Mouse (Mus musculus) gastrocnemius, adult 18-20 months (tissue): ENCODE measurements around the gene Mrgprf. TPM values are rescaled to one million over a fixed set of nuclear protein-coding genes. Genes with fewer than 3 reads are reported as not detected.

Experiments
- DNase-seq: peaks from one replicate; pipeline ENCODE4 v3.0.0; 2021; ENCODE audit warnings: low spot score
- total RNA-seq, 2 experiments: library from RNA; stranded (reverse); gene quantifications; 2 replicates each; pipeline ENCODE4 v1.2.3; 2021

Gene Mrgprf
- total RNA-seq, 2 experiments from 2014 or later, result 1.3 to 2.1 TPM

DNA sequence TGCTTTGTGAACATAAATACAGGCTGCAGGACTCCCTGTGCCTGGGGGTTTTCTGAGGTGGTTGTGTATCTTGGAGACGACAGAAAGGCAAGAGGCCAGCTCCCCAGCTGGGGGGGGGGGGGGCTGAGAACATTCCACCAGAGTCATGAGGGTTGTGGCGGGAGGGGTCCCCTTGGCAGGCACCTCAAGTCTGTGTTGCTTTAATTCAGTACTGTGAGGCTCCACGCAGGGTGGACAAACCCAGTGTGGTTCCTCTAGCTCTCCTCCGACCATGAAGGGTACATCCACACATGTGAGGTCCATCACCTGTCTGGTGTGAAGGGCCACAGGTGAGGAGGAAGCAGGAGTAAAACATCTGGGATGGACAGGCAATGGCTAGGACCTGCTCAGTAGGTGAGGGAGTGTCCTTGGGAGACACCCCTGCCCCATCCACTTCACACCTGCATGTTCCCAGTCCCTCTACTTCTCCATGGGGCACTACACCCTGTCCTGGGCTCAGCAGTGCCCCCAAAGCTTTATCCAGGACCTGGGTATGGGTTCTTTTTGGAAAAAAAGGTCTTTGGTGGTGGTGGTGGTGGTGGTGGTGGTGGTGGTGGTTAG lies 33.9 kb downstream of the Mrgprf start:
- DNase-seq, result no peak

DNA sequence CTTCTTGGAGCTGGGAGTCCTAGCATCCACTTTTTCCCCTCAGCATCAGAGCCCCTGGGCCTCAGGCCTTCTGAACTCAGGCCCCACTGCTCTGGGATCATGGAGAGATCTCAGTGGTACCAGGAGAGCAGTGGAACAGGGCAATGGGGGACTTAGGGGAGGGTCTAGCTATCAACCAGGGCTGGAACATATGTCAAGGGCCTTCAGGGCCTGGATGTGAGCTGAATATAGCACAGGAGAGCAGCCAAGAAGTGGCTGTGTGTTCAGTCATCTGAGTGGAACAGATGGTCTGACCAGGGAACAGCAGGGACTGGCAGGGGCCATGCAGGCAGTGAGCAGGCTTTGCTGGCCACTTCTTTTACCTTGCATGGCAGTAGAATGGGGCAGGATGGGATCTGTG lies 34.6 kb downstream of the Mrgprf start:
- DNase-seq, result no peak

DNA sequence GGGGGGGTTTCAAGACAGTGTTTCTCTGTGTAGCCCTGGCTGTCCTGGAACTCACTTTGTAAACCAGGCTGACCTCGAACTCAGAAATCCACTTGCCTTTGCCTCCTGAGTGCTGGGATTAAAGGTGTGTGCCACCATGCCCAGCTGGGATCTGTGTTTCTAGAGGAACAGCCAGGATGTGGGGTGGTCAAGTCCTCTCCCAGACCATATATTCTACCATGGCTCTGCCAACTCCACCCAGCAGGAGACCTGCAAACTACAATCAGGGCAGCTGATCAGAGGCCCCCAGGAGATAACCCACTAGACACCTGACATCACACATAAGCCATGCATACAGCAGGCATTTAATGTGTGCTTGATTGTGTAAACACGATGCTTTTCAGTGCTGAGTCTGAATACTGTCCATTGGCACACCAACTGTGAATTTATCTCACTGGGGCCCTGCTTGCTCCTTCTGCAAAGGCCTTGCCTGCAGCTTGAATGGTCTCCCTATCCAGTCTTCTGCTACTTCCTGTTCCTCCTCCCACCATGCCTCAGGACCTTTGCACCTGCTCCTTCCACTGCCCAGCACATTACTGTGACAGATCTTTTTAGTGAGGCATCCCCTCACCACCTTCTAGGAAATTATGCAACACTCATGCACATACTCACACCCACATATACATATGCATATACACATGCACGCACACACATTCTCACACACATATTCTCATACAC lies 35.1 kb downstream of the Mrgprf start:
- no peak for DNase-seq

DNA sequence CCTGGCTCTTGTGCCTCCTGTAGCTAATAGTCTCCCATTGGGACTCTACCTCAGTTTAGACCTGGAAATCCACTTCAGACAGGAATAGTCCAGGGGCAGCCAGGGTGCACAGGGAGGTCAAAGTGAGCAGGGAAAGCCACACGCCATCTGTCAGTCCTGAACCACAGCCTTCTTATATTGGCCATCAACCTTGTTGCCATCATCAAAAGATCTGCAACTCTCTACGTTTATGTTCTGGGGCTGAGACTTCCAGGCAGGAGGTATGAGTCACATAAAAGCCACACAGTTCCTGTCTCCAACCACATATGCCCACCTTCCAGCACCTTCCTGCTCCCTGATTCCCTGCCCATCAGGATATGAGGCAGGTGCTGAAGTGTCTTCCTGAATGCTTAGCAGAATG lies 37.3 kb downstream of the Mrgprf start:
- DNase-seq, result no peak

DNA sequence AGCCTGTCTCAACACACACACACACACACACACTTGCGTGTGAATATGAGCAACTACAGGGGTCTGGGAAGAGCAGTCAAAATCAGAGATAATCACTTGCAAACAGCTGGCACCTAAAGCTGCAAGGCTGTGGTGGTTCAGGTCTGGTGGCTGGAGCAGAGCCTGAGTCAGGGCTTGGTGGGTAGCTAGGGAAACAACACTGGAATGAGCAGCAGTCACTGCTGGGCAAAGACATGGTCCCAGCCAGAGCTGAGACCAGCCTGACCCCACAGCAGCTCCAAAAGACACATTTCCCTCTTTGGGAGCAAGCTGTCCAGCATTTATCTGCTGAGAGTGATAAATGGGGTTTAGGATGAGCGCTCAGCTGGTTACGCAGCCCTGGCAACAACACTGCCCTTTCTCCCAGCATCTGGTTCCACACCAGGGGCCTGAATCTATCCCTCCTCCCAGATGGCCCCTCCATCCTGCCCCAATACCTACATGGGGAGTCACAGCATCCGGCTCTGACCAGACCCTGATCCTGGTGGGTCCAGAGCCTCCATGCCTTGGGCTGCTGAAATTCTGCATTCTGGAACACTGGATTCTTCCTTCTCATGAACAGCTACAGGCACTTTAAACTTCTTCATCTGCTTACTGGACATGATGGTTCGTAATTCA lies 39.7 kb downstream of the Mrgprf start:
- DNase-seq, result no peak

Other genes with a start within 250 kb of the Mrgprf start
- gene 1810010D01Rik, start 92.7 kb upstream of the Mrgprf start, total RNA-seq, result not detected
- 1 to 10 TPM; 1.0 TPM for gene Tpcn2, start 16.8 kb upstream of the Mrgprf start, total RNA-seq
- not detected for gene Mrgprd, start 14.0 kb downstream of the Mrgprf start, total RNA-seq